Mouse (Mus musculus): ENCODE measurements around the gene Mfsd4b5.

DNA sequence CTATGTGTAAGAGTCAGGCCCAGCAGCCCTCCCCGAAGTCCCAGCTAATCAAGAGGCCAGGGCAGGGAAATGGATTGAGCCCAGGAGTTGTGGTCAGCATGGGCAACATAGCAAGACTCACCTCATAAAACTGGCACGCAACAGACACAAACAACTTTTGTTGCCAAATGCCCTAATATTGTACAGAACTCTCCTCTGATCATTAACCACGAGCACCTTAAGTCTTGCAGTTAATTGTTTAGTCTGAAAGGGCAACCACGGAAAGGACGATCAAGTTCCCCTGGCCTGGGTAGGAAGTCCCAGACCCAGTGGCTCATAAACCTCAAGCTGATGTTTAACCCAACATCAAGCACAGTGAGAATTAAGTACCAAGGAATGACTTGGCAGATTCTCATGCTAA lies 3.8 kb downstream of the Mfsd4b5 start:
- TF ChIP-seq CTCF (conservative IDR thresholded peaks at IDR 0.05; ENCODE audit: low read length) (no peak), NANOG (IDR thresholded peaks at IDR 0.05; ENCODE audit: borderline replicate concordance, low read length) (no peak), POU5F1 (IDR thresholded peaks at IDR 0.05; ENCODE audit: borderline replicate concordance, low read length) (no peak)

Measured in E14TG2a.4 (cell line).